Mouse (Mus musculus): ENCODE measurements at regions not wholly inside any gene's neighbourhood (a gene's known extent, or its start where the extent isn't known, plus 50 kb on each side); places are given as distances from the start of the nearest gene placed in this dataset.

- Histone ChIP-seq H3K9me3 (ENCODE audit: control insufficient read depth, low read length) (no peaks in the 10 kb centered on the region), H3K27me3 (ENCODE audit: control insufficient read depth, insufficient read depth, low read length) (no peaks in the 10 kb centered on the region), H3K4me2 (ENCODE audit: low read depth) (no peak overlapping the region), H3K27ac (ENCODE audit: low read depth, low read length) (no peak overlapping the region), H3K9ac (ENCODE audit: low read length) (no peak overlapping the region), H3K36me3 (ENCODE audit: control insufficient read depth, insufficient read depth, low read length) (no peaks in the 10 kb centered on the region), H3K4me1 (ENCODE audit: control insufficient read depth, insufficient read depth, low read length) (no peaks in the 10 kb centered on the region), H3K4me3 (ENCODE audit: low read depth, low read length) (no peak overlapping the region)
- DNase-seq (ENCODE audit: low spot score) (no peak), ATAC-seq (ENCODE audit: insufficient read depth, low FRiP score, low TSS enrichment) (no peak)
- 61% methylated on average over 12 of the region's 12 CpGs for WGBS
These were observed 398.0 kb downstream of the Prim2 start for GRCm38 (mm10) chr1:33271437-33272145.

- Histone ChIP-seq H3K4me3 (ENCODE audit: low read depth, low read length) (no peak overlapping the region), H3K4me1 (ENCODE audit: control insufficient read depth, insufficient read depth, low read length) (no peaks in the 10 kb centered on the region), H3K9me3 (ENCODE audit: control insufficient read depth, low read length) (no peaks in the 10 kb centered on the region), H3K27ac (ENCODE audit: low read depth, low read length) (no peak overlapping the region), H3K36me3 (ENCODE audit: control insufficient read depth, insufficient read depth, low read length) (no peaks in the 10 kb centered on the region), H3K4me2 (ENCODE audit: low read depth) (no peak overlapping the region), H3K27me3 (ENCODE audit: control insufficient read depth, insufficient read depth, low read length) (no peaks in the 10 kb centered on the region), H3K9ac (ENCODE audit: low read length) (no peak overlapping the region)
- ATAC-seq (ENCODE audit: insufficient read depth, low FRiP score, low TSS enrichment) (no peak), DNase-seq (ENCODE audit: low spot score) (no peak)
- 79% methylated on average over 4 of the region's 4 CpGs for WGBS
These were observed 400.4 kb downstream of the Prim2 start for GRCm38 (mm10) chr1:33269162-33269561.

- no peak for DNase-seq (ENCODE audit: low spot score)
- WGBS: 85% methylated on average over 5 of the region's 5 CpGs
These were observed 403.7 kb downstream of the Prim2 start for GRCm38 (mm10) chr1:33265731-33266415.

GRCm38 (mm10) chr1:33249474-33249873 lies 420.1 kb downstream of the Prim2 start:
- H3K4me1 ChIP-seq (ENCODE audit: control insufficient read depth, insufficient read depth, low read length): no peaks in the 10 kb centered on the region
- no peak overlapping the region for H3K9ac ChIP-seq (ENCODE audit: low read length)
- H3K27ac ChIP-seq (ENCODE audit: low read depth, low read length): no peak overlapping the region
- no peak overlapping the region for H3K4me2 ChIP-seq (ENCODE audit: low read depth)
- WGBS: 96% methylated on average over 5 of the region's 5 CpGs
- no peaks in the 10 kb centered on the region for H3K36me3 ChIP-seq (ENCODE audit: control insufficient read depth, insufficient read depth, low read length)
- H3K4me3 ChIP-seq (ENCODE audit: low read depth, low read length): no peak overlapping the region
- H3K9me3 ChIP-seq (ENCODE audit: control insufficient read depth, low read length): no peaks in the 10 kb centered on the region
- ATAC-seq (ENCODE audit: insufficient read depth, low FRiP score, low TSS enrichment) (no peak), DNase-seq (ENCODE audit: low spot score) (no peak)
- no peaks in the 10 kb centered on the region for H3K27me3 ChIP-seq (ENCODE audit: control insufficient read depth, insufficient read depth, low read length)

More at GRCm38 (mm10) chr1:33265731-33266415, 403.7 kb downstream of the Prim2 start:
- Histone ChIP-seq H3K4me3 (ENCODE audit: low read depth, low read length) (no peak overlapping the region), H3K9me3 (ENCODE audit: control insufficient read depth, low read length) (no peaks in the 10 kb centered on the region), H3K27me3 (ENCODE audit: control insufficient read depth, insufficient read depth, low read length) (no peaks in the 10 kb centered on the region), H3K9ac (ENCODE audit: low read length) (no peak overlapping the region), H3K4me1 (ENCODE audit: control insufficient read depth, insufficient read depth, low read length) (no peaks in the 10 kb centered on the region), H3K27ac (ENCODE audit: low read depth, low read length) (no peak overlapping the region), H3K36me3 (ENCODE audit: control insufficient read depth, insufficient read depth, low read length) (no peaks in the 10 kb centered on the region), H3K4me2 (ENCODE audit: low read depth) (no peak overlapping the region)
- no peak for ATAC-seq (ENCODE audit: insufficient read depth, low FRiP score, low TSS enrichment)

GRCm38 (mm10) chr1:33247076-33247475 lies 422.5 kb downstream of the Prim2 start:
- no peaks in the 10 kb centered on the region for H3K9me3 ChIP-seq (ENCODE audit: control insufficient read depth, low read length)
- H3K4me3 ChIP-seq (ENCODE audit: low read depth, low read length): no peak overlapping the region
- ATAC-seq (ENCODE audit: insufficient read depth, low FRiP score, low TSS enrichment) (no peak), DNase-seq (ENCODE audit: low spot score) (no peak)
- no peaks in the 10 kb centered on the region for H3K27me3 ChIP-seq (ENCODE audit: control insufficient read depth, insufficient read depth, low read length)
- no peak overlapping the region for H3K4me2 ChIP-seq (ENCODE audit: low read depth)
- H3K36me3 ChIP-seq (ENCODE audit: control insufficient read depth, insufficient read depth, low read length): no peaks in the 10 kb centered on the region
- no peak overlapping the region for H3K27ac ChIP-seq (ENCODE audit: low read depth, low read length)
- no peak overlapping the region for H3K9ac ChIP-seq (ENCODE audit: low read length)
- WGBS: 90% methylated on average over 6 of the region's 6 CpGs
- no peaks in the 10 kb centered on the region for H3K4me1 ChIP-seq (ENCODE audit: control insufficient read depth, insufficient read depth, low read length)

- no peaks in the 10 kb centered on the region for H3K9me3 ChIP-seq (ENCODE audit: control insufficient read depth, low read length)
- H3K27ac ChIP-seq (ENCODE audit: low read depth, low read length): no peak overlapping the region
- H3K9ac ChIP-seq (ENCODE audit: low read length): no peak overlapping the region
- no peaks in the 10 kb centered on the region for H3K36me3 ChIP-seq (ENCODE audit: control insufficient read depth, insufficient read depth, low read length)
- no peak for ATAC-seq (ENCODE audit: insufficient read depth, low FRiP score, low TSS enrichment)
- no peaks in the 10 kb centered on the region for H3K27me3 ChIP-seq (ENCODE audit: control insufficient read depth, insufficient read depth, low read length)
- H3K4me2 ChIP-seq (ENCODE audit: low read depth): no peak overlapping the region
- 74% methylated on average over 4 of the region's 4 CpGs for WGBS
- H3K4me3 ChIP-seq (ENCODE audit: low read depth, low read length): no peak overlapping the region
- DNase-seq (ENCODE audit: low spot score): no peak
- no peaks in the 10 kb centered on the region for H3K4me1 ChIP-seq (ENCODE audit: control insufficient read depth, insufficient read depth, low read length)
These were observed 424.4 kb downstream of the Prim2 start for GRCm38 (mm10) chr1:33245186-33245585.

- no peak overlapping the region for H3K27ac ChIP-seq (ENCODE audit: low read depth, low read length)
- DNase-seq (ENCODE audit: low spot score): peak; percentile 13
- H3K36me3 ChIP-seq (ENCODE audit: control insufficient read depth, insufficient read depth, low read length): no peaks in the 10 kb centered on the region
- H3K4me3 ChIP-seq (ENCODE audit: low read depth, low read length): no peak overlapping the region
- no peaks in the 10 kb centered on the region for H3K4me1 ChIP-seq (ENCODE audit: control insufficient read depth, insufficient read depth, low read length)
- no peak overlapping the region for H3K4me2 ChIP-seq (ENCODE audit: low read depth)
- no peaks in the 10 kb centered on the region for H3K9me3 ChIP-seq (ENCODE audit: control insufficient read depth, low read length)
- ATAC-seq (ENCODE audit: insufficient read depth, low FRiP score, low TSS enrichment): no peak
- H3K9ac ChIP-seq (ENCODE audit: low read length): no peak overlapping the region
- H3K27me3 ChIP-seq (ENCODE audit: control insufficient read depth, insufficient read depth, low read length): no peaks in the 10 kb centered on the region
- 88% methylated on average over 8 of the region's 8 CpGs for WGBS
These were observed 424.9 kb downstream of the Prim2 start for GRCm38 (mm10) chr1:33244691-33245090.

GRCm38 (mm10) chr1:33222997-33223396 lies 446.6 kb downstream of the Prim2 start:
- DNase-seq (ENCODE audit: low spot score): peak; percentile 22

GRCm38 (mm10) chr1:33214815-33215214 lies 454.8 kb downstream of the Prim2 start:
- Histone ChIP-seq H3K27ac (ENCODE audit: low read depth, low read length) (no peak overlapping the region), H3K4me1 (ENCODE audit: control insufficient read depth, insufficient read depth, low read length) (no peaks in the 10 kb centered on the region), H3K27me3 (ENCODE audit: control insufficient read depth, insufficient read depth, low read length) (no peaks in the 10 kb centered on the region), H3K4me3 (ENCODE audit: low read depth, low read length) (no peak overlapping the region), H3K36me3 (ENCODE audit: control insufficient read depth, insufficient read depth, low read length) (no peaks in the 10 kb centered on the region), H3K9ac (ENCODE audit: low read length) (no peak overlapping the region), H3K4me2 (ENCODE audit: low read depth) (no peak overlapping the region), H3K9me3 (ENCODE audit: control insufficient read depth, low read length) (no peaks in the 10 kb centered on the region)
- no peak for ATAC-seq (ENCODE audit: insufficient read depth, low FRiP score, low TSS enrichment)
- no peak for DNase-seq (ENCODE audit: low spot score)
- WGBS: 77% methylated on average over 5 of the region's 5 CpGs

More at GRCm38 (mm10) chr1:33222997-33223396, 446.6 kb downstream of the Prim2 start:
- H3K4me2 ChIP-seq (ENCODE audit: low read depth): no peak overlapping the region
- 64% methylated on average over 6 of the region's 6 CpGs for WGBS
- no peaks in the 10 kb centered on the region for H3K36me3 ChIP-seq (ENCODE audit: control insufficient read depth, insufficient read depth, low read length)
- no peak overlapping the region for H3K4me3 ChIP-seq (ENCODE audit: low read depth, low read length)
- H3K27me3 ChIP-seq (ENCODE audit: control insufficient read depth, insufficient read depth, low read length): no peaks in the 10 kb centered on the region
- no peaks in the 10 kb centered on the region for H3K4me1 ChIP-seq (ENCODE audit: control insufficient read depth, insufficient read depth, low read length)
- no peaks in the 10 kb centered on the region for H3K9me3 ChIP-seq (ENCODE audit: control insufficient read depth, low read length)
- H3K27ac ChIP-seq (ENCODE audit: low read depth, low read length): no peak overlapping the region
- ATAC-seq (ENCODE audit: insufficient read depth, low FRiP score, low TSS enrichment): no peak
- no peak overlapping the region for H3K9ac ChIP-seq (ENCODE audit: low read length)
